Mouse (Mus musculus): ENCODE measurements around the gene Usp19. TPM values are rescaled to one million over a fixed set of nuclear protein-coding genes. Genes with fewer than 3 reads are reported as not detected.

Usp19 gene
- polyA plus RNA-seq, 1 experiment from 2014 or later: 58.9 TPM

DNA sequence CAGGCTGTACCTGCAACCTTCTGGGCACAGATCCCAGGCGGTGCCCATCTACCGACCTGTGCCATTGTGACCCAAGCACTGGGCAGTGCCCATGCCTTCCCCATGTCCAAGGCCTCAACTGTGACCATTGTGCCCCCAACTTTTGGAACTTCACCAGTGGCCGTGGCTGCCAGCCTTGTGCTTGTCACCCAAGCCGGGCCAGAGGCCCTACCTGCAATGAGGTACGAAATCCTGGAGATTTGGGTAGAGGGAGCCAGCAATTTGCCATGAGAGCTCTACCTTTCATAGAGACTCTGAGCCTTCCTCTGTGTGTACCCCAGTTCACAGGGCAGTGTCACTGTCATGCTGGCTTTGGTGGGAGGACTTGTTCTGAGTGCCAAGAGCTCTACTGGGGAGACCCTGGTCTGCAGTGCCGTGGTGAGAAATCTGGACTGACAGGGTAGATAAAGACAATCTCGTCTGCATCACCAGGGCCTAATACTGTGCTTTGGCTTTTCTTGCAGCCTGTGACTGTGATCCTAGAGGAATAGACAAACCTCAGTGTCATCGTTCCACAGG is 3.4 kb upstream of the Usp19 start:
- ATAC-seq (ENCODE audit: low FRiP score): no peak
- H3K4me1 ChIP-seq (replicated peaks; ENCODE audit: control insufficient read depth, insufficient read depth, low read length): peaks cover 6% of the 10 kb centered on the region; the same call in 1 of the 2 replicates
- no peaks in the 10 kb centered on the region for H3K27me3 ChIP-seq (ENCODE audit: control insufficient read depth, insufficient read depth, low read length)
- no peaks in the 10 kb centered on the region for H3K36me3 ChIP-seq (ENCODE audit: control insufficient read depth, insufficient read depth, low read length)
- no peak overlapping the region for H3K4me3 ChIP-seq (ENCODE audit: low read depth, low read length)
- no peak overlapping the region for H3K4me2 ChIP-seq (replicated peaks; ENCODE audit: low read depth, low read length)
- DNase-seq (ENCODE audit: low spot score): no peak
- no peaks in the 10 kb centered on the region for H3K9me3 ChIP-seq (ENCODE audit: control insufficient read depth, low read length)
- no peak overlapping the region for H3K9ac ChIP-seq (ENCODE audit: low read depth, low read length)
- H3K27ac ChIP-seq (ENCODE audit: low read depth, low read length): no peak overlapping the region
- 96% methylated on average over 8 of the region's 8 CpGs for WGBS

GRCm38 (mm10) chr9:108488403-108488802 is 2.0 kb upstream of the Usp19 start:
- Histone ChIP-seq H3K36me3 (ENCODE audit: control insufficient read depth, insufficient read depth, low read length) (peaks cover 6% of the 10 kb centered on the region), H3K4me2 (replicated peaks; ENCODE audit: low read depth, low read length) (no peak overlapping the region), H3K4me3 (ENCODE audit: low read depth, low read length) (no peak overlapping the region), H3K9me3 (ENCODE audit: control insufficient read depth, low read length) (no peaks in the 10 kb centered on the region), H3K9ac (ENCODE audit: low read depth, low read length) (no peak overlapping the region), H3K27me3 (ENCODE audit: control insufficient read depth, insufficient read depth, low read length) (no peaks in the 10 kb centered on the region), H3K27ac (ENCODE audit: low read depth, low read length) (no peak overlapping the region), H3K4me1 (replicated peaks; ENCODE audit: control insufficient read depth, insufficient read depth, low read length) (peaks cover 10% of the 10 kb centered on the region; the same call in 1 of the 2 replicates)
- no peak for ATAC-seq (ENCODE audit: low FRiP score)
- WGBS: 97% methylated on average over 17 of the region's 17 CpGs
- DNase-seq (ENCODE audit: low spot score): no peak

DNA sequence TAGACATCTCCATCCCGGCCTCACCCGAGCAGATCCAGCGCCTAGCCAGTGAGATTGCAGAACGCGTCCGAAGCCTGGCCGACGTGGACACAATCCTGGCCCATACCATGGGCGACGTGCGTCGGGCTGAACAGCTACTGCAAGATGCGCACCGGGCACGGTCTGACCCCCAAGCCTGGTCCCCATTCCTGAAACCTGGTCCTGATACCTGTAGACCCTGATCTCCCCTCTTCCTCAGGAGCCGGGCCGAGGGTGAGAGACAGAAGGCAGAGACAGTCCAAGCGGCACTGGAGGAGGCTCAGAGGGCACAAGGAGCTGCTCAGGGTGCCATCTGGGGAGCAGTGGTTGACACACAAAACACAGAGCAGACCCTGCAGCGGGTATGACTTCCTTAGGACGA is 1.2 kb upstream of the Usp19 start:
- DNase-seq (ENCODE audit: low spot score) (no peak), ATAC-seq (ENCODE audit: low FRiP score) (no peak)
- H3K4me1 ChIP-seq (replicated peaks; ENCODE audit: control insufficient read depth, insufficient read depth, low read length): peaks cover 10% of the 10 kb centered on the region; the same call in 1 of the 2 replicates
- H3K4me3 ChIP-seq (ENCODE audit: low read depth, low read length): no peak overlapping the region
- H3K9ac ChIP-seq (ENCODE audit: low read depth, low read length): no peak overlapping the region
- no peaks in the 10 kb centered on the region for H3K27me3 ChIP-seq (ENCODE audit: control insufficient read depth, insufficient read depth, low read length)
- no peak overlapping the region for H3K4me2 ChIP-seq (replicated peaks; ENCODE audit: low read depth, low read length)
- H3K9me3 ChIP-seq (ENCODE audit: control insufficient read depth, low read length): no peaks in the 10 kb centered on the region
- 96% methylated on average over 20 of the region's 20 CpGs for WGBS
- H3K36me3 ChIP-seq (ENCODE audit: control insufficient read depth, insufficient read depth, low read length): peaks cover 9% of the 10 kb centered on the region
- no peak overlapping the region for H3K27ac ChIP-seq (ENCODE audit: low read depth, low read length)

DNA sequence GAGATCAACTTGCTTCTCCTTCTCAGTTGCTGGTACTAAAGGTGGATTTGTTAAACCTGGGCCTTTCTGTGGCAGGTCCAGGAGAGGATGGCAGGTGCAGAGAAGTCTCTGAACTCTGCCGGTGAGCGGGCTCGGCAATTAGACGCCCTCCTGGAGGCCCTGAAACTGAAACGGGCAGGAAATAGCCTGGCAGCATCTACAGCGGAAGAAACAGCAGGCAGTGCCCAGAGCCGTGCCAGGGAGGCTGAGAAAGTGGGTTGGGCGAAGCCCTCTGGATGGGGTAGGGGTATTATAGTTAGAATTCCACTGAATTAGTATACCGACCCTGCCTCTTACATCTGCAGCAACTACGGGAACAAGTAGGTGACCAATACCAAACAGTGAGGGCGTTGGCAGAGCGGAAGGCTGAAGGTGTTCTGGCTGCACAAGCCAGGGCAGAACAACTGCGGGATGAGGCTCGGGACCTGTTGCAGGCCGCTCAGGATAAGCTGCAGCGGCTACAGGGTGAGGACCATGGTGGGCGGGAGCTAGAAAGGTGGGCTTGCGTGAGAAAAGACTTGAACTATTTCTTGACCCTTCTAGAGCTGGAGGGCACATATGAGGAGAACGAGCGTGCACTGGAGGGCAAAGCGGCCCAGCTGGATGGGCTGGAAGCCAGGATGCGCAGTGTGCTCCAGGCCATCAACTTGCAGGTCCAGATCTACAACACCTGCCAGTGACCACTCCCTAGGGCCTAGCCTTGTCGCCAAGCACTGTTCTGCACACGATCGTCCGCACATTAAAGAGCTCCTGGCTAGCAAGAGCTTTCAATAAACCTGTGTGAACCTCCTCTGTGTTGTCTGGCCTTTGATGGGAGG is 472 bp upstream of the Usp19 start:
- H3K9me3 ChIP-seq (ENCODE audit: control insufficient read depth, low read length): no peaks in the 10 kb centered on the region
- peaks cover 10% of the 10 kb centered on the region; the same call in 1 of the 2 replicates for H3K4me1 ChIP-seq (replicated peaks; ENCODE audit: control insufficient read depth, insufficient read depth, low read length)
- no peak; the same call in 1 of the 2 replicates for ATAC-seq (ENCODE audit: low FRiP score)
- peak overlapping the region; percentile 87 for H3K27ac ChIP-seq (ENCODE audit: low read depth, low read length)
- no peaks in the 10 kb centered on the region for H3K27me3 ChIP-seq (ENCODE audit: control insufficient read depth, insufficient read depth, low read length)
- peak overlapping the region; percentile 88 for H3K4me3 ChIP-seq (ENCODE audit: low read depth, low read length)
- H3K4me2 ChIP-seq (replicated peaks; ENCODE audit: low read depth, low read length): peak overlapping the region; percentile 59
- 72% methylated on average over 26 of the region's 26 CpGs for WGBS
- DNase-seq (ENCODE audit: low spot score): no peak
- H3K9ac ChIP-seq (ENCODE audit: low read depth, low read length): peak overlapping the region; percentile 52; the same call in 1 of the 2 replicates
- H3K36me3 ChIP-seq (ENCODE audit: control insufficient read depth, insufficient read depth, low read length): peaks cover 14% of the 10 kb centered on the region

DNA sequence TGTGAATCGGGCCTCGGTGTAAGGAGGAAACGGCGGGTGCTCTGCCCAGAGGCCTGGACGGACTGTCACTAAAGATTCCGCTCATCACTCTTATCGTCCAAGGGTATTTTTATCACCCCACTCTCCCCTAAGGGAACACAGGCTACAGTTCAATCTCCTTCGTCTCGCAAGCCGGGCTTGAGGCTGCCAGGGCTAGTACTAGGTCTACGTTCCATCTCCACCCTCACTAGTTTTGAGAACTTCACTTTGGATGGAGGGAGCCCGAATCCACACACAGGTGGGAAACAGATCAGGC is 831 bp downstream of the Usp19 start:
- Histone ChIP-seq H3K4me2 (replicated peaks; ENCODE audit: low read depth, low read length) (peak overlapping the region; percentile 59), H3K9ac (ENCODE audit: low read depth, low read length) (peak overlapping the region; percentile 83), H3K27me3 (ENCODE audit: control insufficient read depth, insufficient read depth, low read length) (no peaks in the 10 kb centered on the region), H3K36me3 (ENCODE audit: control insufficient read depth, insufficient read depth, low read length) (peaks cover 20% of the 10 kb centered on the region), H3K4me3 (ENCODE audit: low read depth, low read length) (peak overlapping the region; percentile 88), H3K9me3 (ENCODE audit: control insufficient read depth, low read length) (no peaks in the 10 kb centered on the region), H3K4me1 (replicated peaks; ENCODE audit: control insufficient read depth, insufficient read depth, low read length) (peaks cover 10% of the 10 kb centered on the region; the same call in 1 of the 2 replicates), H3K27ac (ENCODE audit: low read depth, low read length) (peak overlapping the region; percentile 87)
- DNase-seq (ENCODE audit: low spot score): no peak
- WGBS: 13% methylated on average over 12 of the region's 12 CpGs
- no peak for ATAC-seq (ENCODE audit: low FRiP score)

- DNase-seq (ENCODE audit: low spot score) (no peak), ATAC-seq (ENCODE audit: low FRiP score) (no peak)
- 89% methylated on average over 16 of the region's 16 CpGs for WGBS
- Histone ChIP-seq H3K27me3 (ENCODE audit: control insufficient read depth, insufficient read depth, low read length) (no peaks in the 10 kb centered on the region), H3K9ac (ENCODE audit: low read depth, low read length) (peak overlapping the region; percentile 7; the same call in 1 of the 2 replicates), H3K27ac (ENCODE audit: low read depth, low read length) (no peak overlapping the region), H3K36me3 (ENCODE audit: control insufficient read depth, insufficient read depth, low read length) (peaks cover 20% of the 10 kb centered on the region), H3K4me1 (replicated peaks; ENCODE audit: control insufficient read depth, insufficient read depth, low read length) (peaks cover 10% of the 10 kb centered on the region; the same call in 1 of the 2 replicates), H3K4me3 (ENCODE audit: low read depth, low read length) (peak overlapping the region; percentile 88; the same call in 1 of the 2 replicates), H3K9me3 (ENCODE audit: control insufficient read depth, low read length) (no peaks in the 10 kb centered on the region), H3K4me2 (replicated peaks; ENCODE audit: low read depth, low read length) (peak overlapping the region; percentile 59)
Observed at GRCm38 (mm10) chr9:108492043-108492750, 1.8 kb downstream of the Usp19 start.

- no peak overlapping the region for H3K9ac ChIP-seq (ENCODE audit: low read depth, low read length)
- H3K4me3 ChIP-seq (ENCODE audit: low read depth, low read length): no peak overlapping the region
- no peak overlapping the region for H3K27ac ChIP-seq (ENCODE audit: low read depth, low read length)
- no peaks in the 10 kb centered on the region for H3K27me3 ChIP-seq (ENCODE audit: control insufficient read depth, insufficient read depth, low read length)
- peaks cover 23% of the 10 kb centered on the region for H3K36me3 ChIP-seq (ENCODE audit: control insufficient read depth, insufficient read depth, low read length)
- 96% methylated on average over 8 of the region's 8 CpGs for WGBS
- DNase-seq (ENCODE audit: low spot score) (no peak), ATAC-seq (ENCODE audit: low FRiP score) (no peak)
- H3K4me1 ChIP-seq (replicated peaks; ENCODE audit: control insufficient read depth, insufficient read depth, low read length): peaks cover 10% of the 10 kb centered on the region; the same call in 1 of the 2 replicates
- H3K4me2 ChIP-seq (replicated peaks; ENCODE audit: low read depth, low read length): no peak overlapping the region
- no peaks in the 10 kb centered on the region for H3K9me3 ChIP-seq (ENCODE audit: control insufficient read depth, low read length)
Observed at GRCm38 (mm10) chr9:108493246-108493645, 2.8 kb downstream of the Usp19 start.

DNA sequence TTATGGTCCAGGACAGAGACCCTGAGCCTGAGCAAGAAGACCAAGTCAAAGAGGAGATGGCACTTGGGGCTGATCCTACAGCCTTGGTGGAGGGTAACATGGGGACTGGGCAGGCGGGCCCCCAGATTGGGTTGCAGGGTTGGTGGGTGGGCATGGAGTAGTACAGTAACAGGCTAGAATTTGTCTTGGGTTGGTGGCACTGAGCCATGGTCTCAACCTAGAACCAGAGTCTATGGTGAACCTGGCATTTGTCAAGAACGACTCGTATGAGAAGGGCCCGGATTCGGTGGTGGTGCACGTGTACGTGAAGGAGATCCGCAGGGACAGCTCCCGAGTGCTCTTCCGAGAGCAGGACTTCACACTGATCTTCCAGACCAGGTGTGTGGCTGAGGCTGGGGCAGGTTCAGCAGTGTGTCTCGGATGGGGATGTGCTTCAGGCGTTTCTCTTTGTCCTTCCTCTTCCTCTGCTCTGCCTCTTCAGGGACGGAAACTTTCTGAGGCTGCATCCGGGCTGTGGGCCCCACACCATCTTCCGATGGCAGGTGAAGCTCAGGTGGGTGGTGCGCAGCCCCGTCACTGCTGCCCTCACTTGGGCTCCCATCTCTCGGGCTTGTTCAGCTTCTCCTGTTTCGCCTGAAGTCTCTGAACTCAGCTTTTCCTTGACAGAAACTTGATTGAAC is 3.9 kb downstream of the Usp19 start:
- H3K4me1 ChIP-seq (replicated peaks; ENCODE audit: control insufficient read depth, insufficient read depth, low read length): peaks cover 10% of the 10 kb centered on the region; the same call in 1 of the 2 replicates
- no peak overlapping the region for H3K27ac ChIP-seq (ENCODE audit: low read depth, low read length)
- DNase-seq (ENCODE audit: low spot score) (no peak), ATAC-seq (ENCODE audit: low FRiP score) (no peak)
- no peak overlapping the region; the same call in 1 of the 2 replicates for H3K4me3 ChIP-seq (ENCODE audit: low read depth, low read length)
- H3K36me3 ChIP-seq (ENCODE audit: control insufficient read depth, insufficient read depth, low read length): peaks cover 34% of the 10 kb centered on the region
- H3K27me3 ChIP-seq (ENCODE audit: control insufficient read depth, insufficient read depth, low read length): no peaks in the 10 kb centered on the region
- no peak overlapping the region for H3K9ac ChIP-seq (ENCODE audit: low read depth, low read length)
- no peaks in the 10 kb centered on the region for H3K9me3 ChIP-seq (ENCODE audit: control insufficient read depth, low read length)
- WGBS: 97% methylated on average over 19 of the region's 19 CpGs
- no peak overlapping the region for H3K4me2 ChIP-seq (replicated peaks; ENCODE audit: low read depth, low read length)

All from hindbrain, embryonic 11.5 days (tissue).